Mouse (Mus musculus) thymus, adult 2 months (tissue): Measurements from ENCODE around the gene Ugt1a8.

Source experiments
- CTCF ChIP-seq: fragments of 200-500 bp; IDR thresholded peaks from 2 replicates; pipeline ENCODE4 v1.5.1; 2012; ENCODE audit warnings: mild to moderate bottlenecking, control low read depth, low read length, moderate library complexity, borderline replicate concordance; ENCODE audit not compliant: control insufficient read depth, poor library complexity, insufficient read depth; ENCODE audit errors: extremely low read depth
- POLR2A ChIP-seq: fragments of 200-500 bp; IDR thresholded peaks from 2 replicates; pipeline ENCODE4 v1.6.1; 2012; ENCODE audit warnings: mild to moderate bottlenecking, low read length, control low read depth, moderate library complexity; ENCODE audit not compliant: control insufficient read depth, poor library complexity, insufficient read depth; ENCODE audit errors: extremely low read depth

GRCm38 (mm10) chr1:88250023-88250422 is 162.4 kb downstream of the Ugt1a8 start:
- TF ChIP-seq POLR2A (no peak), CTCF (no peak)
